Mouse (Mus musculus) hindbrain, embryonic 15.5 days (tissue): ENCODE measurements around the gene Nim1k. TPM values are rescaled to one million over a fixed set of nuclear protein-coding genes. Genes with fewer than 3 reads are reported as not detected.

Source experiments
- polyA plus RNA-seq: library from polyadenylated mRNA; unstranded; fragments of >200 nt; fragmentation: Nextera tagmentation; extraction: Ambion mirVana; gene quantifications from 2 replicates; pipeline ENCODE4 v1.2.1, GENCODE M21; 2015

Nim1k gene
- polyA plus RNA-seq, 1 experiment from 2014 or later, result 5.4 TPM

Other genes starting within 250 kb of the Nim1k start
- gene Ccl28, start 132.1 kb downstream of the Nim1k start, polyA plus RNA-seq, result 0.18 and 0.62 TPM in 2 replicates
- 514 and 529 TPM in 2 replicates for gene Hmgcs1, start 65.5 kb downstream of the Nim1k start, polyA plus RNA-seq
- gene Zfp131, start 35.0 kb upstream of the Nim1k start, polyA plus RNA-seq, result 32.2 and 33.0 TPM in 2 replicates
- gene AF067063, start 74.3 kb upstream of the Nim1k start, polyA plus RNA-seq, result not detected in 2 replicates
- gene D13Ertd608e, start 80.1 kb upstream of the Nim1k start, polyA plus RNA-seq, result not detected in 2 replicates
- not detected in 2 replicates for gene Tcstv1, start 138.9 kb upstream of the Nim1k start, polyA plus RNA-seq
- not detected in 2 replicates for gene Gm21761, start 173.4 kb upstream of the Nim1k start, polyA plus RNA-seq
- not detected in 2 replicates for gene B020031M17Rik, start 194.9 kb upstream of the Nim1k start, polyA plus RNA-seq